Mouse (Mus musculus) natural killer cell, adult 2 months (primary cell): ENCODE data around the gene Hnrnpdl.

ENCODE experiments used
- DNase-seq, 2 experiments: peaks; one replicate each; pipeline ENCODE4 v3.0.0; 2022; ENCODE audit warnings: low spot score in 2 of 2

Hnrnpdl gene

GRCm38 (mm10) chr5:100047143-100047640 lies 7.7 kb upstream of the Hnrnpdl start:
- DNase-seq, result no peak

- no peak for DNase-seq
Measured at GRCm38 (mm10) chr5:100046096-100046495, 6.6 kb upstream of the Hnrnpdl start.

- no peak for DNase-seq
Measured at GRCm38 (mm10) chr5:100044621-100045020, 5.2 kb upstream of the Hnrnpdl start.

- no peak for DNase-seq
Measured at GRCm38 (mm10) chr5:100044030-100044429, 4.6 kb upstream of the Hnrnpdl start.

- no peak for DNase-seq
Measured at GRCm38 (mm10) chr5:100043361-100043760, 3.9 kb upstream of the Hnrnpdl start.

GRCm38 (mm10) chr5:100042467-100042866 lies 3.0 kb upstream of the Hnrnpdl start:
- DNase-seq, result no peak

GRCm38 (mm10) chr5:100041272-100041671 lies 1.8 kb upstream of the Hnrnpdl start:
- no peak for DNase-seq

GRCm38 (mm10) chr5:100040281-100040784 lies 869 bp upstream of the Hnrnpdl start:
- DNase-seq, result peak in 1 of 2 experiments; percentile 9

GRCm38 (mm10) chr5:100038714-100039601 lies 506 bp downstream of the Hnrnpdl start:
- DNase-seq, result peak; percentile 94 to 97

- DNase-seq, result peak; percentile 83 to 89
Measured at GRCm38 (mm10) chr5:100037965-100038713, 1.3 kb downstream of the Hnrnpdl start.

GRCm38 (mm10) chr5:100036681-100037080 lies 2.8 kb downstream of the Hnrnpdl start:
- DNase-seq, result no peak

GRCm38 (mm10) chr5:100035950-100036349 lies 3.5 kb downstream of the Hnrnpdl start:
- DNase-seq, result no peak

GRCm38 (mm10) chr5:100032646-100033045 lies 6.8 kb downstream of the Hnrnpdl start:
- no peak for DNase-seq

- no peak for DNase-seq
Measured at GRCm38 (mm10) chr5:100032107-100032506, 7.4 kb downstream of the Hnrnpdl start.

GRCm38 (mm10) chr5:100030069-100030468 lies 9.4 kb downstream of the Hnrnpdl start:
- no peak for DNase-seq

- DNase-seq, result no peak
Measured at GRCm38 (mm10) chr5:100024868-100025267, 14.6 kb downstream of the Hnrnpdl start.

GRCm38 (mm10) chr5:100024403-100024802 lies 15.1 kb downstream of the Hnrnpdl start:
- no peak for DNase-seq

- no peak for DNase-seq
Measured at GRCm38 (mm10) chr5:100020089-100020488, 19.4 kb downstream of the Hnrnpdl start.

- DNase-seq, result no peak
Measured at GRCm38 (mm10) chr5:100012599-100012998, 26.9 kb downstream of the Hnrnpdl start.

- no peak for DNase-seq
Measured at GRCm38 (mm10) chr5:100008485-100008884, 31.0 kb downstream of the Hnrnpdl start.

- DNase-seq, result no peak
Measured at GRCm38 (mm10) chr5:100007040-100007375, 32.5 kb downstream of the Hnrnpdl start.

GRCm38 (mm10) chr5:100006324-100007039 lies 33.0 kb downstream of the Hnrnpdl start:
- DNase-seq, result no peak
